Mouse (Mus musculus) embryonic facial prominence, embryonic 14.5 days (tissue): ENCODE results near the gene Tlr6. TPM values are rescaled to one million over a fixed set of nuclear protein-coding genes. Genes with fewer than 3 reads are reported as not detected.

Experiments used
- ATAC-seq: fragments of 200-750 bp; cut with Nextera tagmentation; 2 replicates; pipeline ENCODE4 v1.8.0; 2017; ENCODE audit warnings: low read depth, moderate number of reproducible peaks, moderate TSS enrichment
- DNase-seq: peaks from one replicate; pipeline ENCODE4 v3.0.0-alpha.2; 2015; ENCODE audit warnings: low spot score
- H3K27ac ChIP-seq: fragments of 300-500 bp; sonication (generic); replicated peaks from 2 replicates; pipeline ENCODE4 v1.5.1; 2014; ENCODE audit warnings: low read depth, mild to moderate bottlenecking, low read length, moderate library complexity
- H3K27me3 ChIP-seq: fragments of 300-500 bp; sonication (generic); replicated peaks from 2 replicates; pipeline ENCODE4 v1.6.1; 2014; ENCODE audit warnings: low read length; ENCODE audit not compliant: control insufficient read depth, insufficient read depth
- H3K36me3 ChIP-seq: fragments of 300-500 bp; sonication (generic); 2 replicates; pipeline ENCODE4 v1.6.1; 2014; ENCODE audit warnings: low read length, mixed read lengths; ENCODE audit not compliant: control insufficient read depth, insufficient read depth
- H3K4me1 ChIP-seq: fragments of 300-500 bp; sonication (generic); 2 replicates; pipeline ENCODE4 v1.6.1; 2014; ENCODE audit warnings: antibody characterized with exemption, low read length; ENCODE audit not compliant: control insufficient read depth, insufficient read depth
- H3K4me2 ChIP-seq: fragments of 300-500 bp; sonication (generic); 2 replicates; pipeline ENCODE4 v1.6.1; 2014; ENCODE audit warnings: low read depth, mild to moderate bottlenecking, low read length, moderate library complexity, mixed read lengths
- H3K4me3 ChIP-seq: fragments of 300-500 bp; sonication (generic); 2 replicates; pipeline ENCODE4 v1.5.1; 2014; ENCODE audit warnings: low read depth, mild to moderate bottlenecking, low read length
- H3K9ac ChIP-seq: fragments of 300-500 bp; sonication (generic); 2 replicates; pipeline ENCODE4 v1.6.1; 2014; ENCODE audit warnings: low read depth, mild to moderate bottlenecking, low read length, moderate library complexity, mixed read lengths
- H3K9me3 ChIP-seq: fragments of 300-500 bp; sonication (generic); 2 replicates; pipeline ENCODE4 v1.6.1; 2016; ENCODE audit warnings: low read length; ENCODE audit not compliant: control insufficient read depth
- WGBS: fragments of 180-500 bp; shearing (Covaris S2); extraction: QIAGEN DNeasy Blood & Tissue Kit; methylation state at CpG from one replicate; pipeline ENCODE4 v1.1.7; 2014; 5-methylcytosine and 5-hydroxymethylcytosine counted together
- polyA plus RNA-seq: library from polyadenylated mRNA; unstranded; fragments of >200 nt; fragmentation: Nextera tagmentation; extraction: Ambion mirVana; gene quantifications from 2 replicates; pipeline ENCODE4 v1.2.1, GENCODE M21; 2014

Tlr6 gene
- polyA plus RNA-seq, 1 experiment from 2014 or later: 1.6 TPM

- Histone ChIP-seq H3K4me2 (no peak overlapping the region), H3K27ac (no peak overlapping the region), H3K36me3 (no peaks in the 10 kb centered on the region), H3K9ac (no peak overlapping the region), H3K27me3 (no peaks in the 10 kb centered on the region), H3K4me3 (no peak overlapping the region), H3K4me1 (no peaks in the 10 kb centered on the region), H3K9me3 (no peaks in the 10 kb centered on the region)
- DNase-seq (no peak), ATAC-seq (no peak)
- 80% methylated on average over 22 of the region's 22 CpGs for WGBS
These were observed 680 bp downstream of the Tlr6 start for GRCm38 (mm10) chr5:64958991-64959842.

- Histone ChIP-seq H3K9me3 (no peaks in the 10 kb centered on the region), H3K27me3 (no peaks in the 10 kb centered on the region), H3K27ac (no peak overlapping the region), H3K36me3 (no peaks in the 10 kb centered on the region), H3K4me2 (no peak overlapping the region), H3K4me1 (no peaks in the 10 kb centered on the region), H3K4me3 (no peak overlapping the region), H3K9ac (no peak overlapping the region)
- peak; percentile 65 for DNase-seq
- 65% methylated on average over 8 of the region's 8 CpGs for WGBS
- no peak for ATAC-seq
These were observed 5.0 kb downstream of the Tlr6 start for GRCm38 (mm10) chr5:64954931-64955330.

GRCm38 (mm10) chr5:64951486-64951885, 8.4 kb downstream of the Tlr6 start:
- Histone ChIP-seq H3K9me3 (no peaks in the 10 kb centered on the region), H3K4me1 (no peaks in the 10 kb centered on the region), H3K27ac (no peak overlapping the region), H3K4me3 (no peak overlapping the region), H3K4me2 (no peak overlapping the region), H3K9ac (no peak overlapping the region), H3K27me3 (no peaks in the 10 kb centered on the region), H3K36me3 (no peaks in the 10 kb centered on the region)
- DNase-seq (peak; percentile 73), ATAC-seq (no peak)
- 51% methylated on average over 5 of the region's 5 CpGs for WGBS

- no peak overlapping the region for H3K27ac ChIP-seq
- no peaks in the 10 kb centered on the region for H3K9me3 ChIP-seq
- no peak overlapping the region for H3K9ac ChIP-seq
- no peaks in the 10 kb centered on the region for H3K27me3 ChIP-seq
- no peaks in the 10 kb centered on the region for H3K36me3 ChIP-seq
- no peak overlapping the region for H3K4me3 ChIP-seq
- WGBS: 83% methylated on average over 15 of the region's 15 CpGs
- no peak overlapping the region for H3K4me2 ChIP-seq
- ATAC-seq (no peak), DNase-seq (no peak)
- H3K4me1 ChIP-seq: no peaks in the 10 kb centered on the region
These were observed 27.1 kb downstream of the Tlr6 start for GRCm38 (mm10) chr5:64932775-64933174.

GRCm38 (mm10) chr5:64932215-64932614, 27.7 kb downstream of the Tlr6 start:
- H3K4me1 ChIP-seq: no peaks in the 10 kb centered on the region
- H3K27me3 ChIP-seq: no peaks in the 10 kb centered on the region
- DNase-seq (no peak), ATAC-seq (no peak)
- no peak overlapping the region for H3K9ac ChIP-seq
- H3K9me3 ChIP-seq: no peaks in the 10 kb centered on the region
- H3K4me3 ChIP-seq: no peak overlapping the region
- H3K27ac ChIP-seq: no peak overlapping the region
- 68% methylated on average over 3 of the region's 3 CpGs for WGBS
- H3K4me2 ChIP-seq: no peak overlapping the region
- H3K36me3 ChIP-seq: no peaks in the 10 kb centered on the region

GRCm38 (mm10) chr5:64922891-64923381, 37.0 kb downstream of the Tlr6 start:
- Histone ChIP-seq H3K27ac (no peak overlapping the region), H3K4me2 (no peak overlapping the region), H3K27me3 (no peaks in the 10 kb centered on the region), H3K36me3 (no peaks in the 10 kb centered on the region), H3K9me3 (no peaks in the 10 kb centered on the region), H3K9ac (no peak overlapping the region), H3K4me1 (no peaks in the 10 kb centered on the region), H3K4me3 (no peak overlapping the region)
- DNase-seq (no peak), ATAC-seq (no peak)
- WGBS: 89% methylated on average over 5 of the region's 5 CpGs

- H3K9me3 ChIP-seq: peaks cover 10% of the 10 kb centered on the region; the same call in 1 of the 2 replicates
- 85% methylated on average over 6 of the region's 6 CpGs for WGBS
- H3K36me3 ChIP-seq: no peaks in the 10 kb centered on the region
- no peak overlapping the region for H3K4me2 ChIP-seq
- DNase-seq (no peak), ATAC-seq (no peak)
- no peak overlapping the region for H3K4me3 ChIP-seq
- H3K27ac ChIP-seq: no peak overlapping the region
- no peak overlapping the region for H3K9ac ChIP-seq
- no peaks in the 10 kb centered on the region for H3K27me3 ChIP-seq
- no peaks in the 10 kb centered on the region for H3K4me1 ChIP-seq
These were observed 41.0 kb downstream of the Tlr6 start for GRCm38 (mm10) chr5:64918616-64919597.

GRCm38 (mm10) chr5:64917721-64918120, 42.2 kb downstream of the Tlr6 start:
- Histone ChIP-seq H3K4me3 (no peak overlapping the region), H3K9me3 (peaks cover 10% of the 10 kb centered on the region; the same call in 1 of the 2 replicates), H3K27me3 (no peaks in the 10 kb centered on the region), H3K27ac (no peak overlapping the region), H3K9ac (no peak overlapping the region), H3K4me2 (no peak overlapping the region), H3K4me1 (no peaks in the 10 kb centered on the region), H3K36me3 (no peaks in the 10 kb centered on the region)
- WGBS: 90% methylated on average over 11 of the region's 11 CpGs
- ATAC-seq (no peak), DNase-seq (no peak)
